Mouse (Mus musculus) kidney, postnatal 4 days (tissue): ENCODE measurements around the gene Dennd4c.
A peak's percentile ranks its signal among the peaks of the same experiment; 100 is the strongest.

Experiments used
- DNase-seq, 2 experiments: peaks; one replicate each; pipeline ENCODE4 v3.0.0; 2021; ENCODE audit warnings: mixed read lengths in 2 of 2

Gene Dennd4c

GRCm38 (mm10) chr4:86748336-86749291 lies at the start of gene Dennd4c:
Gene Dennd4c (plus strand): TSS chr4:86748555.
- DNase-seq: peak; percentile 98 to 99

GRCm38 (mm10) chr4:86699161-86699865 lies 49.0 kb upstream of the Dennd4c start:
- no peak for DNase-seq

- no peak for DNase-seq
These were observed 39.6 kb upstream of the Dennd4c start for GRCm38 (mm10) chr4:86708801-86709200.

- no peak for DNase-seq
These were observed 38.2 kb upstream of the Dennd4c start for GRCm38 (mm10) chr4:86710034-86710650.

- no peak for DNase-seq
These were observed 37.6 kb upstream of the Dennd4c start for GRCm38 (mm10) chr4:86710666-86711215.

GRCm38 (mm10) chr4:86712751-86713195 lies 35.6 kb upstream of the Dennd4c start:
- no peak for DNase-seq

- DNase-seq: no peak
These were observed 34.8 kb upstream of the Dennd4c start for GRCm38 (mm10) chr4:86713518-86713917.

- no peak for DNase-seq
These were observed 33.0 kb upstream of the Dennd4c start for GRCm38 (mm10) chr4:86715341-86715740.

- DNase-seq: no peak
These were observed 31.2 kb upstream of the Dennd4c start for GRCm38 (mm10) chr4:86717176-86717575.

GRCm38 (mm10) chr4:86718878-86719577 lies 29.3 kb upstream of the Dennd4c start:
- no peak for DNase-seq

- DNase-seq: no peak
These were observed 26.4 kb upstream of the Dennd4c start for GRCm38 (mm10) chr4:86721856-86722358.

GRCm38 (mm10) chr4:86725175-86725574 lies 23.2 kb upstream of the Dennd4c start:
- no peak for DNase-seq

GRCm38 (mm10) chr4:86726141-86726540 lies 22.2 kb upstream of the Dennd4c start:
- DNase-seq: no peak

GRCm38 (mm10) chr4:86729829-86730228 lies 18.5 kb upstream of the Dennd4c start:
- peak; percentile 7 to 25 for DNase-seq

GRCm38 (mm10) chr4:86734088-86734841 lies 14.1 kb upstream of the Dennd4c start:
- DNase-seq: no peak

GRCm38 (mm10) chr4:86739308-86739993 lies 8.9 kb upstream of the Dennd4c start:
- no peak for DNase-seq

- peak; percentile 16 to 41 for DNase-seq
These were observed 1.0 kb downstream of the Dennd4c start for GRCm38 (mm10) chr4:86749361-86749841.

- no peak for DNase-seq
These were observed 2.1 kb downstream of the Dennd4c start for GRCm38 (mm10) chr4:86750346-86750945.

GRCm38 (mm10) chr4:86764307-86764706 lies 16.0 kb downstream of the Dennd4c start:
- DNase-seq: no peak

GRCm38 (mm10) chr4:86777587-86777986 lies 29.2 kb downstream of the Dennd4c start:
- peak in 1 of 2 experiments; percentile 7 for DNase-seq
